Mouse (Mus musculus): ENCODE measurements around the gene Plekhm3.
"Not testable (repeated sequence)": the region's sequence is repeated elsewhere in the genome, so short reads cannot be mapped to it uniquely, and the experiment has no call there.

Gene Plekhm3

DNA sequence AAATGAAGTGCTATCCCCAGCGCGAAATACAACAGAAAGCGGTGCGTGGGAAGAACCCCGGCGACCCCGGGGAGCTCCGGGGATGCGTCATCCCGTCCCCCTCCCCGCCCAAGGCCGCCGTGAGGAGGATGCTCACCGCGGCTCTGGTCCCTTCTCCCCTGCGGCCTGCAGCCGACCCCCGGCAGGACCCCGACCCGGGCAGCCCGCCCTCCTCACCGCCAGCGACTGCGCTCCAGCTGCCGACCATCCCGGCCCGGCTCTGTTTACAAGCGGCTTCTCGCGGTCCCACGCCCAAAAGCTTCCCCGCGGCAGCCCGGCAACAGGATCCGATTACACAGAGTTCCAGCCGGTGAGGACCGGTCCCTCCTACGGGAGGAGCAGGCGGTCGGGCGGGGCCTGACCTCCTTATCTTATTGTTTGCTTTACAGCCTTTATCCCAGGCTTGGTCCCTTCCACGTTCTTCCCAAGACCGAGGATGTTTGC, at the start of gene Plekhm3:
Gene Plekhm3, minus strand, starts transcription at position 346 of the 483 bp plus-strand sequence.
- DNase-seq: peak; percentile 89

GRCm38 (mm10) chr1:65005575-65005974, 49.0 kb upstream of the Plekhm3 start:
- DNase-seq: no peak

GRCm38 (mm10) chr1:65004526-65004925, 47.9 kb upstream of the Plekhm3 start:
- no peak for DNase-seq

GRCm38 (mm10) chr1:64993206-64993605, 36.6 kb upstream of the Plekhm3 start:
- DNase-seq: peak; percentile 69

GRCm38 (mm10) chr1:64988176-64988575, 31.6 kb upstream of the Plekhm3 start:
- no peak for DNase-seq

DNA sequence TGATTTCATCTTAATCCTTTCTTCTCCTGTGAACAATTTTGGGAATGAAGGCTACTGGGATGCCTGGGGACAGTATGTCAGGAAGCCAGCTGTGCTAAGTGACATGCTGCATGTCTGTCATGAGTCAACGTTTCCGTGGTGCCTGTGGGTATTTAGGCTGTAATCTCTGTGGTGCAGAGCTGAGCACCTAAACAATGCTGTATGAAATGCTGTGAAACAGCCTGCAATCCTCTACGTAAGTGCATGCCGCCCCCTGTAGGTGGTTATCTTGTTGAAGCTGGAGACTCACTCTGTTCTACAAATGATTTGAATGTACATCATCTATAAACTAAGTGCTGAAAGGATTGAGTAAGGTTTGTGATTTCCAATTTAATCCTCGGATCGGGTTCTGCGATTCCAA, 29.5 kb upstream of the Plekhm3 start:
- peak; percentile 61 for DNase-seq

- DNase-seq: no peak
These were observed 26.6 kb upstream of the Plekhm3 start for GRCm38 (mm10) chr1:64983247-64983646.

- DNase-seq: no peak
These were observed 21.7 kb upstream of the Plekhm3 start for GRCm38 (mm10) chr1:64978321-64978799.

- no peak for DNase-seq
These were observed 18.7 kb upstream of the Plekhm3 start for GRCm38 (mm10) chr1:64975346-64975745.

DNA sequence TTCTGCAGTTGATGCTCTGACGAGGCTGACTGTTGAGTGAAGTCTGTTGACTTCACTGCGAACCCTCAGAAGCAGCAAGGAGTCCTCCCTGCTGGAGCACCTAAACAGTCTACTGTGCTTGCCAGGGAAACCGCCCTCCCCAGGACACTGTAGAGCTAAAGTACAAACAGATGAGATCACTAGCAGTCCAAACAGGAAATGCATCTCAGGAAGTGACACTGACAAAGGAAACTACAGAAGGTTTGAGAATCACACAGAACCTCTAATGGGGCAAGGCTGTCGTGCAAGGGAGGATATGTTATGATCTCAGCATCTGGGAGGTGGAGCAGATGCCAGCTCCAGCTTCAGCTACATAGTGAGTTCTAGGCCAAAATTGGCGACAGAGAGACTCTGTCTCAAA, 14.1 kb upstream of the Plekhm3 start:
- DNase-seq: no peak

- no peak for DNase-seq
These were observed 431 bp upstream of the Plekhm3 start for GRCm38 (mm10) chr1:64957021-64957489.

DNA sequence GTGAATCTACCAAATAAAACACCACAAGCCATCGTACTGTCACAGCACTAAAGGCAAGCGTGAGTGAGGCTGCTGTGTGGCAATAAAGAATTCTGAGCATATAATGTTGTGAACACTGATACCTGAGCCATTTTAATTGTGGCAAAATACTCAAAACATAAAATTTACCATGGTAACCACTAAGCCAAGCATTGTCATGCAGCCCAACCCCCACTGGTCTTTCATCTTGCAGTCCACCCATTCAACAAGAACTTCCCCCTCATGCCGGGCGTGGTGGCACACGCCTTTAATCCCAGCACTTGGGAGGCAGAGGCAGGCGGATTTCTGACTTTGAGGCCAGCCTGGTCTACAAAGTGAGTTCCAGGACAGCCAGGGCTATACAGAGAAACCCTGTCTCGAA, 1.8 kb downstream of the Plekhm3 start:
- DNase-seq: not testable (repeated sequence)

GRCm38 (mm10) chr1:64950271-64950670, 6.4 kb downstream of the Plekhm3 start:
- DNase-seq: no peak

DNA sequence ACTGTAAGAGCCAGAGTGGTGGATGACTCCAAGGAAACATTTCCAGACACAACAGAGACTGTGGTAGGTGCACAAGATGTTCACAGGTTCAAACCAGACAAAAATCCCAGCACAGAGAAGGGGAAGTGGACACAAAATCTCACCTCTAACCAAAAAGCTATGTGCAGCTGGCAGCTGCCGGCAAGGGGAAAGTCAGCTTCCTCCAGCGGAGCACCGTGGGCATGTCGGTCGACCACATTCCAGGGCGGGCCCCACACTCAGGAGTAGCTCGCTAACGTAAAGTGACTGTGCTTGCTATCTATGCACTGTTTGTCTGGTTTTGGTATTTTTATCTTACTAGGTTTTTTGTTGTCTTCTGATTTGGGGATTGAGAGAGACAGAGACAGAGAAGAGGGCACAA, 7.2 kb downstream of the Plekhm3 start:
- DNase-seq: no peak

DNA sequence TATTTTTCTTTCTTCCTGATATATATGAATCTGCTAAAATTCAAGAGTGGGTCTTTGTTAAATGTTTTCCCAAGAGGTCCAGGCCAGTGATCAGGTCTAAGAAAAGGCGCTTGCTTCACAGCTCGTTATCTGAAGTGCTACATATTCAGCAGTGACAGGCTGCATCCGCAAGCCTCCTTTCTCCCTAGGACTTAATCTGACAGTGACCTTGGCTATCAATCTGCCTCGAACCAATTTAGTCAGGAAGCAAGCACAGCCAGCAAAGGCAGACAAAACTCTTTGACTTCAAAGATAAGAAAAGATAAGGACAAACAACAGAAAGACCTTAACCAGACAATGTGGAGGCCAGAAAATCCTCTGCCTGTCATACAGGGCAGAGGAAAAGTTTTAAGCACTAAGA, 10.5 kb downstream of the Plekhm3 start:
- no peak for DNase-seq

GRCm38 (mm10) chr1:64945214-64945785, 11.3 kb downstream of the Plekhm3 start:
- DNase-seq: no peak

GRCm38 (mm10) chr1:64944746-64945145, 11.9 kb downstream of the Plekhm3 start:
- DNase-seq: no peak

- no peak for DNase-seq
These were observed 14.4 kb downstream of the Plekhm3 start for GRCm38 (mm10) chr1:64942006-64942755.

- DNase-seq: no peak
These were observed 17.7 kb downstream of the Plekhm3 start for GRCm38 (mm10) chr1:64938907-64939306.

DNA sequence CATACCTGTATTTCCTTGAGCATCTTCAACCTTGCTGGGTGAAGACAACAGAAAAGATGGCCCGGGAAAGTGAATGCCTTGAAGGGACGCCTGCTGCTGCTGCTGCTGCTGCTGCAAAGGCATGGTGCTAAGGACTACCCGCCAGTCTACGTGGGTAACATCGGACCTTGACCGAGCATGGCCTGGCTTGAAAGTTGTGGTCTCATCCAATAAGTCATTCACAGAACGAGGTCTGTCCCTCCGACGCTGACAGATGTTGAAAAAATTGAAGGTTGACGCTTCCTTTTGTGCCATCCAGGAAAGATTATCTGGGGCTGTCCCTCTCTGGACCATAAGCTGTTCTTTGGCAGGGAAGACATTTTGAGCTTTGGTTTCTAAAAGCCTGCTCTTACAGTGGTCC, 18.9 kb downstream of the Plekhm3 start:
- no peak for DNase-seq

- no peak for DNase-seq
These were observed 23.7 kb downstream of the Plekhm3 start for GRCm38 (mm10) chr1:64932921-64933320.

- no peak for DNase-seq
These were observed 26.5 kb downstream of the Plekhm3 start for GRCm38 (mm10) chr1:64930124-64930523.

DNA sequence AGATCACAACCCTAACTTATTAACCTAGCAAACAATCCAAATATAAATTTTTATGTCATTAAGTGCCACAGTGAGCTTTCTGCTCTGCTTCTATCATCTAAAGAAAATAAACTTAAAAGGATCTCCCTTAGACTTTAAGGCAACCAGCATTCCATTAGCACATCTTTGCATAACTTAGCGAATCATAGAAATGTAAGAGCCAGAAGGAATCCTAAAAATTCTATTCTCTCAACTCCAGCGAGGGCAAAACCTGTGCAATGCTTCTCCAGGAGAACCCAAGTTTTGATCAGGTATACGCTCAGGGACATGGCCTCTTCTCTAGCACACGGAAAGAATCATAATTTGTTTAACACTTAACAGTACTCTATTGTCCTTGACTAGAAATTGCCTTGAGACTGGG, 27.0 kb downstream of the Plekhm3 start:
- no peak for DNase-seq

DNA sequence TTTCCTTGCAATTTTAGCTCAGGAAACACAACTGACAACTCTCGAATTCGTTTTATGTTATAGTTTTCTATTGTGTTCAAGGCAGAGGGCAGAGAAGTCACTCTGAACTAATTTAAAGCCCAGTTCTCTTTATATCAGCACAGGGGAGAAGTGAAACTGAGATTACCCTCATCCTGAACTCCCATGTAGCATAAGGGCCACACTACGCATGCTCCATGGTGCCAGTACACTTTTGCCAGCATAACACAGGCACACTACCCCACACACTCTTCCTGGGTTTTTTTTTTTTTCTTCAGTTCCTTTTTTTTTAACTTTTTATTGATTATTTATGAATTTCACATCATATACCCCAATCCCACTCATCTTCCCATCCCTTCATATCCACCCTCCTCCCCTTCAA, 28.1 kb downstream of the Plekhm3 start:
- no peak for DNase-seq
